24 mouse cellular contexts compared by ENCODE assay signal in the genomic region with DNA sequence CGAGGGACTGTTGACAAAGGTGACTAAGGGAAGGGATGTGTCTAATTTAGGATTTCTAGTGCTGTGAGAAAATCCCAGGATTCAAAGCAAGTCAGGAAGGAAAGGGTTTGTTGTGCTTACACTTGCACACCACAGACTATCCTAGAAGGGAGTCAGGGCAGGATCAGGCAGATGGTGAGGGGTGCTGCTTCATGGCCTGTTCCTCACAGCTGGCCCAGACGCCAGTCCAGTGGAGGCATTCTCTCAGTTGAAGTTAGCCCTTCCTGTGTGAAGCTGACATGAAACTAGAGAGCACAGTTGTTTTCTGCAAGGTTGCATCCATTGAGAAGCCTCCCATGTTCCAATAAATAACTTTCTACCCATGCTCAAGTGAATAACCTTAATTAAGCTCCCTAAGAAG.
"Had no signal": no experiment of that assay in that cellular context is flagged by ENCODE, and none has a peak within 500 bp of the region (broad histone marks: within the 10 kb centered on the region; RNA-seq: fewer than 3 reads in every experiment).

No protein-coding gene starts in this region.

- H3K9ac ChIP-seq: heart, embryonic 13.5 days; heart, embryonic 15.5 days; hindbrain, embryonic 13.5 days; hindbrain, embryonic 15.5 days; kidney, embryonic 15.5 days; limb, embryonic 13.5 days; limb, embryonic 15.5 days; liver, embryonic 13.5 days; liver, embryonic 15.5 days had no signal

- H3K4me3 ChIP-seq: gastrocnemius, adult 2 months; heart, embryonic 13.5 days; heart, embryonic 15.5 days; hindbrain, embryonic 13.5 days; hindbrain, embryonic 15.5 days; kidney, embryonic 15.5 days; limb, embryonic 13.5 days; limb, embryonic 15.5 days; liver, embryonic 13.5 days; liver, embryonic 15.5 days had no signal

- DNase-seq: gastrocnemius, adult 2 months; gastrocnemius, postnatal 10 days; gastrocnemius, postnatal 25 days; heart, adult 18-20 months; heart, postnatal 14 days; heart, postnatal 36 days; kidney, adult 2 months; kidney, adult 9 months; kidney, postnatal 14 days; kidney, postnatal 36 days; layer of hippocampus, adult 9-11 months; layer of hippocampus, postnatal 36 days; left cerebral cortex, postnatal 4 days; liver, embryonic 13.5 days had no signal

- H3K27me3 ChIP-seq: heart, embryonic 13.5 days; heart, embryonic 15.5 days; hindbrain, embryonic 13.5 days; hindbrain, embryonic 15.5 days; kidney, embryonic 15.5 days; limb, embryonic 13.5 days; limb, embryonic 15.5 days; liver, embryonic 13.5 days; liver, embryonic 15.5 days had no signal

- H3K27ac ChIP-seq: gastrocnemius, adult 2 months; heart, embryonic 13.5 days; heart, embryonic 15.5 days; hindbrain, embryonic 13.5 days; hindbrain, embryonic 15.5 days; hindbrain, postnatal 0 days; kidney, embryonic 15.5 days; kidney, postnatal 0 days; limb, embryonic 13.5 days; limb, embryonic 15.5 days; liver, embryonic 13.5 days; liver, embryonic 15.5 days had no signal

- H3K4me1 ChIP-seq: hindbrain, embryonic 13.5 days; hindbrain, embryonic 15.5 days; kidney, embryonic 15.5 days; limb, embryonic 13.5 days; limb, embryonic 15.5 days; liver, embryonic 13.5 days; liver, embryonic 15.5 days had no signal

- H3K9me3 ChIP-seq: heart, embryonic 13.5 days; heart, embryonic 15.5 days; hindbrain, embryonic 13.5 days; hindbrain, embryonic 15.5 days; kidney, embryonic 15.5 days; limb, embryonic 13.5 days; limb, embryonic 15.5 days; liver, embryonic 13.5 days; liver, embryonic 15.5 days had no signal
